Mouse (Mus musculus) small intestine, adult 2 months (tissue): ENCODE measurements at regions not wholly inside any gene's neighbourhood (a gene's known extent, or its start where the extent isn't known, plus 50 kb on each side); places are given as distances from the start of the nearest gene placed in this dataset.

Experiments used
- CTCF ChIP-seq: fragments of 200-500 bp; IDR thresholded peaks from 2 replicates; pipeline ENCODE4 v1.5.1; 2012; ENCODE audit warnings: low read depth, mild to moderate bottlenecking, control low read depth, inconsistent platforms, low read length, moderate library complexity, mixed read lengths; ENCODE audit not compliant: insufficient replicate concordance, insufficient read length; ENCODE audit errors: extremely low read depth
- POLR2A ChIP-seq: fragments of 200-500 bp; IDR thresholded peaks from 2 replicates; pipeline ENCODE4 v1.6.1; 2012; ENCODE audit warnings: low read depth, mild to moderate bottlenecking, control low read depth, inconsistent platforms, low read length, moderate library complexity

DNA sequence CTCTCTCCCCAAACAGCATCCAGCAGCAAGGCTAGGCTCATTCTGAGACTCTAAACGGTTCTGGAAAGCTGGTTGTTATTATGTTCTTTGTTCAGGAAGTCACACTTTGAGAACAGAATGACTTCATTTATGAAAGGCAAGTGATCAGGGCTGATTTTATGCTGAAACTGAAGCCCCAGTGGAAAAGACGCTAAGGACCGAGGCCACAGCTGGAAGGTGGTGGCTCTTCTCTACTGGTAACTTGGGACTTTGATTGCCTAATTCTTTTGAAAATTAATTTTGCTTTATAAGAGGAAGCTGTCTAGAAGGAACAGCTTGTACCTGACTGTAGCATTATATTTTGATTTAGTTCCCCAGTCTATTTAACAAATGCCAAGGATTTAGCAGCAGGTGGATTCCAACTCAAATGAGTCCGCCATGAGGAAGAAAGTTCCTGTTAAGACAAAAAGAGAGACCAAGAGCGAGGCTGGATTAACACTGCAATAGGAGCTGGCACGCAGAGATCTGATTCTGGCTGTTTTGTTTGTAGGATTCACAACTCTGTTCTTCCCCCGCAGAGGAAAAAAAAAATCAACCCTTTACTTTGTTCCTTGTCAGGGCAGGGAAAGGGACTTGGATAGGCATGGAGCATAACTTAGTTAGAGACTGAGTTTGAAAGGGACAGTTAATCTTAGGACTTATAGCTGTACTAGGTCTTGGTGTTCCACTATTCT, 388.3 kb upstream of the Slc30a5 start:
- TF ChIP-seq POLR2A (no peak), CTCF (no peak)
